Mouse (Mus musculus) forebrain, embryonic 10.5 days (tissue): ENCODE data around the gene Serpinc1. TPM values are rescaled to one million over a fixed set of nuclear protein-coding genes. Genes with fewer than 3 reads are reported as not detected.

Source experiments
- DNase-seq: peaks from one replicate; pipeline ENCODE4 v3.0.0-alpha.2; 2017; ENCODE audit warnings: low spot score; ENCODE audit errors: extremely low spot score
- H3K27ac ChIP-seq: fragments of 300-500 bp; sonication (generic); 2 replicates; pipeline ENCODE4 v1.5.1; 2016; ENCODE audit warnings: mild to moderate bottlenecking
- H3K27me3 ChIP-seq: fragments of 300-500 bp; sonication (generic); 2 replicates; pipeline ENCODE4 v1.6.1; 2016; ENCODE audit warnings: mild to moderate bottlenecking; ENCODE audit not compliant: poor library complexity, severe bottlenecking
- H3K36me3 ChIP-seq: fragments of 300-500 bp; sonication (generic); replicated peaks from 2 replicates; pipeline ENCODE4 v1.6.1; 2016; ENCODE audit warnings: mild to moderate bottlenecking, moderate library complexity
- H3K4me1 ChIP-seq: fragments of 300-500 bp; sonication (generic); 2 replicates; pipeline ENCODE4 v1.6.1; 2016
- H3K4me3 ChIP-seq: fragments of 300-500 bp; sonication (generic); 2 replicates; pipeline ENCODE4 v1.5.1; 2016; ENCODE audit warnings: mild to moderate bottlenecking, moderate library complexity
- H3K9me3 ChIP-seq: fragments of 300-500 bp; sonication (generic); 2 replicates; pipeline ENCODE4 v1.6.1; 2016; ENCODE audit warnings: mild to moderate bottlenecking, moderate library complexity
- WGBS: fragments of 180-500 bp; shearing (Covaris S2); methylation state at CpG from one replicate; pipeline ENCODE4 v1.1.7; 2016; 5-methylcytosine and 5-hydroxymethylcytosine counted together
- polyA plus RNA-seq: library from polyadenylated mRNA; unstranded; fragments of >200 nt; fragmentation: Nextera tagmentation; extraction: Ambion mirVana; gene quantifications from 2 replicates; pipeline ENCODE4 v1.2.1, GENCODE M21; 2016

Serpinc1 gene
- polyA plus RNA-seq, 1 experiment from 2014 or later = 2.4 TPM

GRCm38 (mm10) chr1:161039741-161040425 is 61.5 kb downstream of the Serpinc1 start:
- H3K4me3 ChIP-seq = peak overlapping the region; percentile 85; the same call in 1 of the 2 replicates
- DNase-seq = peak; percentile 67
- H3K4me1 ChIP-seq = peaks cover 26% of the 10 kb centered on the region
- H3K9me3 ChIP-seq = no peaks in the 10 kb centered on the region
- whole genome bisulfite sequencing = 14% methylated on average over 3 of the region's 3 CpGs
- peak overlapping the region; percentile 70 for H3K27ac ChIP-seq
- H3K36me3 ChIP-seq = peaks cover 94% of the 10 kb centered on the region
- no peaks in the 10 kb centered on the region for H3K27me3 ChIP-seq

- DNase-seq = no peak
- H3K27me3 ChIP-seq = no peaks in the 10 kb centered on the region
- no peak overlapping the region for H3K4me3 ChIP-seq
- H3K4me1 ChIP-seq = peaks cover 26% of the 10 kb centered on the region
- peaks cover 99% of the 10 kb centered on the region for H3K36me3 ChIP-seq
- peak overlapping the region; percentile 70 for H3K27ac ChIP-seq
- no peaks in the 10 kb centered on the region for H3K9me3 ChIP-seq
- WGBS = 67% methylated on average over 1 of the region's 1 CpGs
Measured at GRCm38 (mm10) chr1:161040426-161040770, 62.0 kb downstream of the Serpinc1 start.

- H3K27me3 ChIP-seq = no peaks in the 10 kb centered on the region
- H3K4me1 ChIP-seq = peaks cover 26% of the 10 kb centered on the region
- H3K27ac ChIP-seq = no peak overlapping the region
- no peak for DNase-seq
- H3K9me3 ChIP-seq = no peaks in the 10 kb centered on the region
- peaks cover 99% of the 10 kb centered on the region for H3K36me3 ChIP-seq
- H3K4me3 ChIP-seq = no peak overlapping the region
Measured at GRCm38 (mm10) chr1:161040855-161041254, 62.5 kb downstream of the Serpinc1 start.

- Histone ChIP-seq H3K9me3 (no peaks in the 10 kb centered on the region), H3K27me3 (no peaks in the 10 kb centered on the region), H3K36me3 (peaks cover 99% of the 10 kb centered on the region), H3K4me3 (no peak overlapping the region), H3K4me1 (peaks cover 26% of the 10 kb centered on the region), H3K27ac (no peak overlapping the region)
- DNase-seq = no peak
- 88% methylated on average over 7 of the region's 7 CpGs for WGBS
Measured at GRCm38 (mm10) chr1:161041261-161042020, 63.1 kb downstream of the Serpinc1 start.

DNA sequence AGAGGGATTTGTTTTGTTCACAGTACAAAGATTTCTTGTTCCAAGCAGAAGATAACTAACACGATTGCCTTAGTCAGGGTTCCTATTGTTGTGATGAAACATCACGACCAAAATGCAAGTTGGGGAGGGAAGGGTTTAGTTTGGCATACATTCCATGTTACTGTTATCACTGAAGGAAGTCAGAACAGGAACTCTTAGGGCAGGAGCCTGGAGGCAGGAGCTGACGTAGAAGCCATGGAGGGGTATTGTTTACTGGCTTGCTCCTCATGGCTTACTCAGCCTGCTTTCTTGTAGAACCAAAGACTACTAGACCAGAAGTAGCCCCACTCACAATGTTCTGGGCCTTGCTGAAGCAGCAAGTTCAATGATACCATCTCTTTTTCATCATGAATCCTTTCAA is 68.6 kb downstream of the Serpinc1 start:
- Histone ChIP-seq H3K4me1 (no peaks in the 10 kb centered on the region), H3K36me3 (peaks cover 98% of the 10 kb centered on the region), H3K9me3 (no peaks in the 10 kb centered on the region), H3K27me3 (no peaks in the 10 kb centered on the region), H3K4me3 (no peak overlapping the region), H3K27ac (no peak overlapping the region)
- 85% methylated on average over 3 of the region's 3 CpGs for WGBS
- DNase-seq = no peak

Other genes with a start within 250 kb of the Serpinc1 start
- 8.7 and 9.8 TPM in 2 replicates for gene Rabgap1l, start 185.4 kb upstream of the Serpinc1 start, polyA plus RNA-seq
- gene Rc3h1, start 72.2 kb upstream of the Serpinc1 start, polyA plus RNA-seq = 7.1 and 7.6 TPM in 2 replicates
- 6.6 and 7.2 TPM in 2 replicates for gene Zbtb37, start 56.3 kb downstream of the Serpinc1 start, polyA plus RNA-seq
- gene Dars2, start 92.1 kb downstream of the Serpinc1 start, polyA plus RNA-seq = 79.4 and 79.9 TPM in 2 replicates
- gene Cenpl, start 92.1 kb downstream of the Serpinc1 start, polyA plus RNA-seq = 45.1 TPM in 2 replicates
- 14.0 and 15.3 TPM in 2 replicates for gene Klhl20, start 152.9 kb downstream of the Serpinc1 start, polyA plus RNA-seq
- gene Ankrd45, start 164.1 kb downstream of the Serpinc1 start, polyA plus RNA-seq = 8.8 and 8.9 TPM in 2 replicates
- gene Tex50, start 180.7 kb downstream of the Serpinc1 start, polyA plus RNA-seq = 0.16 and 0.47 TPM in 2 replicates